Mouse (Mus musculus) midbrain, embryonic 15.5 days (tissue): Measurements from ENCODE around the gene Suz12. TPM values are rescaled to one million over a fixed set of nuclear protein-coding genes. Genes with fewer than 3 reads are reported as not detected.
"Not testable (repeated sequence)": the region's sequence is repeated elsewhere in the genome, so short reads cannot be mapped to it uniquely, and the experiment has no call there.

Experiments used
- ATAC-seq: fragments of 200-750 bp; cut with Nextera tagmentation; replicated peaks from 2 replicates; pipeline ENCODE4 v1.8.0; 2017; ENCODE audit warnings: moderate TSS enrichment
- H3K27ac ChIP-seq: fragments of 300-500 bp; sonication (generic); 2 replicates; pipeline ENCODE4 v1.5.1; 2015; ENCODE audit warnings: mild to moderate bottlenecking, inconsistent platforms
- H3K27me3 ChIP-seq: fragments of 300-500 bp; sonication (generic); replicated peaks from 2 replicates; pipeline ENCODE4 v1.6.1; 2015; ENCODE audit warnings: inconsistent platforms
- H3K36me3 ChIP-seq: fragments of 300-500 bp; sonication (generic); replicated peaks from 2 replicates; pipeline ENCODE4 v1.6.1; 2015; ENCODE audit warnings: inconsistent platforms
- H3K4me1 ChIP-seq: fragments of 300-500 bp; sonication (generic); 2 replicates; pipeline ENCODE4 v1.6.1; 2015; ENCODE audit warnings: inconsistent platforms
- H3K4me2 ChIP-seq: fragments of 300-500 bp; sonication (generic); 2 replicates; pipeline ENCODE4 v1.6.1; 2015; ENCODE audit warnings: inconsistent platforms, mild to moderate bottlenecking, moderate library complexity
- H3K4me3 ChIP-seq: fragments of 300-500 bp; sonication (generic); 2 replicates; pipeline ENCODE4 v1.5.1; 2015; ENCODE audit warnings: mild to moderate bottlenecking, inconsistent platforms
- H3K9ac ChIP-seq: fragments of 300-500 bp; sonication (generic); 2 replicates; pipeline ENCODE4 v1.6.1; 2015; ENCODE audit warnings: mild to moderate bottlenecking, inconsistent platforms
- H3K9me3 ChIP-seq: fragments of 300-500 bp; sonication (generic); 2 replicates; pipeline ENCODE4 v1.6.1; 2016; ENCODE audit warnings: inconsistent platforms
- WGBS: fragments of 180-500 bp; shearing (Covaris S2); methylation state at CpG from one replicate; pipeline ENCODE4 v1.1.7; 2015; ENCODE audit warnings: mixed read lengths; 5-methylcytosine and 5-hydroxymethylcytosine counted together
- polyA plus RNA-seq: library from polyadenylated mRNA; unstranded; fragments of >200 nt; fragmentation: Nextera tagmentation; extraction: Ambion mirVana; gene quantifications from 2 replicates; pipeline ENCODE4 v1.2.1, GENCODE M21; 2015

Gene Suz12
- polyA plus RNA-seq, 1 experiment from 2014 or later: 13.8 TPM

- H3K4me1 ChIP-seq: no peaks in the 10 kb centered on the region
- H3K27ac ChIP-seq: no peak overlapping the region
- WGBS: 90% methylated on average over 9 of the region's 9 CpGs
- ATAC-seq: no peak
- H3K27me3 ChIP-seq: no peaks in the 10 kb centered on the region
- no peak overlapping the region for H3K9ac ChIP-seq
- no peak overlapping the region for H3K4me3 ChIP-seq
- no peaks in the 10 kb centered on the region for H3K9me3 ChIP-seq
- H3K36me3 ChIP-seq: 0 out of 2 replicates have a peak, but pooled peaks cover 4% of the 10 kb centered on the region
- H3K4me2 ChIP-seq: no peak overlapping the region
These were observed 63.2 kb downstream of the Suz12 start for GRCm38 (mm10) chr11:80056141-80056540.

- Histone ChIP-seq H3K27me3 (no peaks in the 10 kb centered on the region), H3K9ac (no peak overlapping the region), H3K4me1 (no peaks in the 10 kb centered on the region), H3K4me3 (no peak overlapping the region), H3K27ac (no peak overlapping the region), H3K36me3 (0 out of 2 replicates have a peak, but pooled peaks cover 4% of the 10 kb centered on the region), H3K9me3 (no peaks in the 10 kb centered on the region), H3K4me2 (no peak overlapping the region)
- WGBS: 60% methylated on average over 4 of the region's 4 CpGs
- ATAC-seq: no peak
These were observed 69.3 kb downstream of the Suz12 start for GRCm38 (mm10) chr11:80062159-80062558.

GRCm38 (mm10) chr11:80066373-80066772 is 73.5 kb downstream of the Suz12 start:
- WGBS: 90% methylated on average over 4 of the region's 4 CpGs
- not testable (repeated sequence) for ATAC-seq, H3K27ac ChIP-seq, H3K4me2 ChIP-seq, H3K4me3 ChIP-seq, H3K27me3 ChIP-seq, H3K36me3 ChIP-seq, H3K9me3 ChIP-seq, H3K4me1 ChIP-seq, H3K9ac ChIP-seq

- Histone ChIP-seq H3K9ac (no peak overlapping the region), H3K4me2 (no peak overlapping the region), H3K36me3 (no peaks in the 10 kb centered on the region), H3K27me3 (no peaks in the 10 kb centered on the region), H3K4me1 (no peaks in the 10 kb centered on the region), H3K9me3 (no peaks in the 10 kb centered on the region), H3K27ac (no peak overlapping the region), H3K4me3 (no peak overlapping the region)
- no peak for ATAC-seq
- 88% methylated on average over 5 of the region's 5 CpGs for WGBS
These were observed 74.7 kb downstream of the Suz12 start for GRCm38 (mm10) chr11:80067558-80067957.

- no peak for ATAC-seq
- 85% methylated on average over 3 of the region's 3 CpGs for WGBS
- no peaks in the 10 kb centered on the region for H3K27me3 ChIP-seq
- H3K4me3 ChIP-seq: no peak overlapping the region
- no peak overlapping the region for H3K4me2 ChIP-seq
- H3K9me3 ChIP-seq: no peaks in the 10 kb centered on the region
- no peaks in the 10 kb centered on the region for H3K36me3 ChIP-seq
- no peak overlapping the region for H3K27ac ChIP-seq
- H3K9ac ChIP-seq: no peak overlapping the region
- H3K4me1 ChIP-seq: no peaks in the 10 kb centered on the region
These were observed 76.9 kb downstream of the Suz12 start for GRCm38 (mm10) chr11:80069815-80070214.

- no peak for ATAC-seq
- 99% methylated on average over 2 of the region's 2 CpGs for WGBS
- H3K27me3 ChIP-seq: no peaks in the 10 kb centered on the region
- no peaks in the 10 kb centered on the region for H3K4me1 ChIP-seq
- H3K4me2 ChIP-seq: no peak overlapping the region
- no peak overlapping the region for H3K9ac ChIP-seq
- no peaks in the 10 kb centered on the region for H3K9me3 ChIP-seq
- H3K27ac ChIP-seq: no peak overlapping the region
- no peak overlapping the region for H3K4me3 ChIP-seq
- no peaks in the 10 kb centered on the region for H3K36me3 ChIP-seq
These were observed 78.1 kb downstream of the Suz12 start for GRCm38 (mm10) chr11:80071039-80071438.

GRCm38 (mm10) chr11:80072365-80072764 is 79.5 kb downstream of the Suz12 start:
- no peak overlapping the region for H3K9ac ChIP-seq
- no peak for ATAC-seq
- H3K27me3 ChIP-seq: no peaks in the 10 kb centered on the region
- 93% methylated on average over 3 of the region's 3 CpGs for WGBS
- no peak overlapping the region for H3K4me2 ChIP-seq
- H3K4me3 ChIP-seq: no peak overlapping the region
- no peak overlapping the region for H3K27ac ChIP-seq
- H3K4me1 ChIP-seq: no peaks in the 10 kb centered on the region
- H3K9me3 ChIP-seq: no peaks in the 10 kb centered on the region
- no peaks in the 10 kb centered on the region for H3K36me3 ChIP-seq

- Histone ChIP-seq H3K36me3 (no peaks in the 10 kb centered on the region), H3K4me3 (no peak overlapping the region), H3K27ac (no peak overlapping the region), H3K4me2 (no peak overlapping the region), H3K4me1 (peaks cover 10% of the 10 kb centered on the region), H3K27me3 (no peaks in the 10 kb centered on the region), H3K9ac (no peak overlapping the region), H3K9me3 (no peaks in the 10 kb centered on the region)
- WGBS: 97% methylated on average over 5 of the region's 5 CpGs
- ATAC-seq: no peak
These were observed 82.8 kb downstream of the Suz12 start for GRCm38 (mm10) chr11:80075608-80076277.

- no peaks in the 10 kb centered on the region for H3K9me3 ChIP-seq
- H3K4me1 ChIP-seq: peaks cover 15% of the 10 kb centered on the region
- ATAC-seq: no peak
- no peak overlapping the region for H3K9ac ChIP-seq
- no peaks in the 10 kb centered on the region for H3K36me3 ChIP-seq
- no peak overlapping the region for H3K4me3 ChIP-seq
- H3K4me2 ChIP-seq: no peak overlapping the region
- no peak overlapping the region for H3K27ac ChIP-seq
- H3K27me3 ChIP-seq: no peaks in the 10 kb centered on the region
- WGBS: 71% methylated on average over 14 of the region's 14 CpGs
These were observed 85.1 kb downstream of the Suz12 start for GRCm38 (mm10) chr11:80077784-80078545.

GRCm38 (mm10) chr11:80078831-80079230 is 85.9 kb downstream of the Suz12 start:
- no peak overlapping the region for H3K9ac ChIP-seq
- H3K4me3 ChIP-seq: no peak overlapping the region
- no peaks in the 10 kb centered on the region for H3K36me3 ChIP-seq
- WGBS: 84% methylated on average over 1 of the region's 1 CpGs
- H3K27me3 ChIP-seq: no peaks in the 10 kb centered on the region
- ATAC-seq: no peak
- no peak overlapping the region for H3K4me2 ChIP-seq
- H3K4me1 ChIP-seq: peaks cover 15% of the 10 kb centered on the region
- no peak overlapping the region for H3K27ac ChIP-seq
- no peaks in the 10 kb centered on the region for H3K9me3 ChIP-seq

GRCm38 (mm10) chr11:80079751-80080150 is 86.8 kb downstream of the Suz12 start:
- no peaks in the 10 kb centered on the region for H3K36me3 ChIP-seq
- no peak for ATAC-seq
- peaks cover 15% of the 10 kb centered on the region for H3K4me1 ChIP-seq
- H3K9ac ChIP-seq: no peak overlapping the region; the same call in 1 of the 2 replicates
- H3K27ac ChIP-seq: no peak overlapping the region
- no peaks in the 10 kb centered on the region for H3K27me3 ChIP-seq
- WGBS: 61% methylated on average over 6 of the region's 6 CpGs
- H3K4me2 ChIP-seq: peak overlapping the region; percentile 93
- H3K4me3 ChIP-seq: peak overlapping the region; percentile 99
- H3K9me3 ChIP-seq: no peaks in the 10 kb centered on the region

- no peak; the same call in 1 of the 2 replicates for ATAC-seq
- Histone ChIP-seq H3K4me3 (peak overlapping the region; percentile 99), H3K9me3 (no peaks in the 10 kb centered on the region), H3K36me3 (no peaks in the 10 kb centered on the region), H3K9ac (peak overlapping the region; percentile 86), H3K27me3 (no peaks in the 10 kb centered on the region), H3K4me2 (peak overlapping the region; percentile 93), H3K4me1 (peaks cover 15% of the 10 kb centered on the region), H3K27ac (peak overlapping the region; percentile 82)
- WGBS: under 1% methylated on average over 32 of the region's 32 CpGs
These were observed 87.5 kb downstream of the Suz12 start for GRCm38 (mm10) chr11:80080381-80080825.
